Mouse (Mus musculus): ENCODE results near the gene Mchr1. TPM values are rescaled to one million over a fixed set of nuclear protein-coding genes. Genes with fewer than 3 reads are reported as not detected.

Gene Mchr1
- total RNA-seq, 2 experiments from 2014 or later = 2.7 to 3.9 TPM

- DNase-seq (ENCODE audit: low spot score in 2 of 2) = no peak
Measured at GRCm38 (mm10) chr15:81267416-81267815, 32.1 kb downstream of the Mchr1 start.

DNA sequence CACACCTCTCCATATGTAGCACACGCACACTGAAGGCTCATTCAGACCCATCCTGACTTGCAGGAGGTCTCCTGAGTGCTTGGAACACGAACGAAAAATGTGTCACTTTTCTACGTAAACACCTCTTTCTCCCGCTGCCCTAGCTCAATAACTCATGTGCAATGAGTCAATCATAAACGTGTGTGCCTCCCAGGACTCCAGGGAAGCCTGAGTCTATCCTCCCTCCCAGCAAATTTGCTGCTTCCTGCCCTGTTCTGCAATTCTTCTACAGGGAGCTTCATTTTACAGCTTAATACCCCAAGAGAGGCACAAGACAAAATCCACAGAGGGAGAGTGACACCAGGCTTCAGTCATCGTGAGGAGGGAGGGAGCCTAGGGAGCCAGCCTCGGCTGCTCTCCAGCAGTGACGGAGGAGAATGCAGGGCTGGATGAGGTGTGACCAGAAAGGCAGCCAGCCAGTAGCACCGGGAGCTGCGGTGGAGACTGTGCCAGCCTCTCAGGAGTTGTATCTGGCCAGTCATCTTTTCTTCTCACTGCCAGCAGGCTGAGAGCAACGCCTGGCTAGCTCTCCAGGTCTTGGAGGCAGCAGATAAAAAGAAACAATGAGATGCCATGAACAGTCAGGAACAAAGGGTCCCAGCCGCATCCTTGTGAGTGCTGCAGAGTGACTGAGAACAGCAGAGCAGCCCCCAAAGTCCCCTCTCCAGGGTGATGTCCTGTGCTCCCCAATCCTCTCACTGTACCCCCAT, 37.2 kb downstream of the Mchr1 start:
- DNase-seq (ENCODE audit: low spot score in 2 of 2) = peak in 1 of 2 experiments; percentile 32

GRCm38 (mm10) chr15:81273361-81273760, 38.1 kb downstream of the Mchr1 start:
- DNase-seq (ENCODE audit: low spot score in 2 of 2) = no peak

DNA sequence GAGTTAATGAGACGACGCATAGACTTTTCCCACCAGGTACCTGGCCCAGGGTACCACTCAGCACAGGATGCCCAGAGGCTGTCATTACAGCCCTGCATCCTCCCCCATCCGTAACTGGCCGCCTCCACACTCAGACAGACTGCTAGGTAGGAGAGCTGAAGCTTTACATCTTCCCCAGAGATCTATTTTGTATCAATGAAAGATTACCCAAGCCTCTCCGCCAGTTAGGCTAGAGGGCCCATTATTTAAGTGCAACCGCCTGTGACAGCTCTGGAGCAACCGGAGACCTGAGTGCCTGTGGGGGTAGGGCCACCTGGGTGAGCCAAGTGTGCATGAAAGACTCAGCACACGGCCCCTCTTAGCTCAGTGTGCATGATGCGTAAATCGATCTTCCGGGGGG, 42.6 kb downstream of the Mchr1 start:
- DNase-seq (ENCODE audit: low spot score in 2 of 2) = no peak

DNA sequence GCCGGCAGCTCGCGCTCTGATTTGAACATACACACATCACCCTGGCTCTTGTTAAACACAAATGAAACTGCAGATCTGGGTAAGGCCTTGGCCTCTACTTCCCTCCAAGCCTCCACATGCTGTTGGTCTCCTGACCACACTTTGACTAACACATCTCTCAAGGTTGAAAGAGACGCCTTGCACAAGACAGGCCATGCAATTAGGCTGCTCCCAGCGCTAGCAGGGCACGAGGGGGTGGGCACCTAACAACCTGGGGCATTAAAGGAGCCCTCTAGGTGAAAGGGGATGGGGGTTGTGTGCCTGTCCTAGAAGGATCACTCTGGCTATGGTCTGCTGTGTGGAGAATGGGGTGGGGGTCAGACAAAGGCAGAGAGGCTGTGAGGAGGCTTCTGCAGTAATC, 43.4 kb downstream of the Mchr1 start:
- DNase-seq (ENCODE audit: low spot score in 2 of 2) = no peak

DNA sequence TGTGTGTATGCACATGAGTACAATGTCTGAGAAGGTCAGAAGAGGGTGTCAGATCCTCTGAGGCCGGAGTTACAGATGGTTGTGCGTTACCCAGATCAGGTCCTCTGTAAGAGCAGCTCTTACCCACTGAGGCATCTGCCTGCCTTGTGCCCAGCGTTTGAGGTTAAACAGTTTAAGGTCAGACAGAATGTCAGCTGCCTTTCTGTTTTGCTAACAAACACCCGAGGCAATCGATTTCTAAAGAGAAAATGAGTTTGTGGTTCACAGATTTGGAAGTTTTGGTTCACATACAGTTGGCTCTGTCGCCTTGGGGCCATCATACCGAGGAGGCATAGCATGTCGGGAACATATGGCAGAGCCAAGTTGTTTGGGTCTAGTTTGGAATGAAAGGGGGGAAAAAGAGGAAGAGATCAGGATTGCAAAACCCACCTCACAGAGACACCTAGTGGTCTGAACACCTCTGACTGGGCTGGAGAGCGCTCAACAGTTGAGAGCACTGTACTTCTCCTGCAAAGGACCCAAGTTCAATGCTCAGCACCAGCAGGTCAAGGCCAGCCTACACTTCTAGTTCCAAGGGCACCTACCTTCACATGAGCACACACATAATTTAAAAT, 48.9 kb downstream of the Mchr1 start:
- DNase-seq (ENCODE audit: low spot score in 2 of 2) = no peak

Other genes starting within 250 kb of the Mchr1 start
- gene Mrtfa, start 44.7 kb upstream of the Mchr1 start, total RNA-seq (2021) = 10 to 100 TPM; 54.1 to 55.7 TPM
- 10 to 100 TPM; 30.8 to 33.4 TPM for gene Slc25a17, start 125.3 kb downstream of the Mchr1 start, total RNA-seq (2021)
- gene St13, start 164.6 kb downstream of the Mchr1 start, total RNA-seq (2021) = 100 to 1,000 TPM; 160 to 163 TPM
- 10 to 100 TPM; 11.5 to 14.6 TPM for gene Xpnpep3, start 164.6 kb downstream of the Mchr1 start, total RNA-seq (2021)
- not detected for gene Dnajb7, start 172.8 kb downstream of the Mchr1 start, total RNA-seq (2021)
- gene Rbx1, start 230.8 kb downstream of the Mchr1 start, total RNA-seq (2021) = 100 to 1,000 TPM; 126 to 134 TPM

All from gastrocnemius, postnatal 4 days (tissue).